10 mouse cellular contexts compared by ENCODE assay signal in the genomic region with DNA sequence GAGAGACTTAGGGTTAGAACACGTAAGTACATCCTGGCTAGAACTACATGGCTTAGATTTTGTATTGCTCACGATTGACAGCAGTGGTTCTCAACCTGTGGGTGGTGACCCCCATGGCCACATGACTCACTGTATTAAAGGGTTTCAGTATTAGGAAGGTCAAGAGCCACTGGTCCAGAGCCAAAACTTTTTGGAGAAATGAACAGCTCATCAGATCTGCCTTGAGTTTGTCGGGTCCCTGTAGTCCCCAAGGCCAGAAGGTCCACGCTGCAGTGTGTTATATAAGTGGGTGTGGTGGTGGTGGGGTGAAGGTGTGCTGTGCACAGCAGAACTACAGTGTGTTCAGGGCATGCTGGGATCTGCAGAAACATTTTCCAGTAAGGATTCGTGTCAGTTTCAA.
DNase-seq lines count a peak whose midpoint lies in the region; ATAC-seq and TF ChIP-seq lines count a peak whose summit lies in the region.
"Had no signal": no experiment of that assay in that cellular context is flagged by ENCODE, and none has a peak within 500 bp of the region (broad histone marks: within the 10 kb centered on the region; RNA-seq: fewer than 3 reads in every experiment).

No protein-coding gene starts in this region.

- no peaks in the 10 kb centered on the region for H3K27me3 ChIP-seq in heart, embryonic 16.5 days (ENCODE audit: control insufficient read depth, insufficient read depth, low read length)
- no peaks in the 10 kb centered on the region for H3K27me3 ChIP-seq in E14TG2a.4 (ENCODE audit: insufficient read depth, low read length)
- H3K27me3 ChIP-seq in embryonic facial prominence, embryonic 14.5 days (replicated peaks; ENCODE audit: control insufficient read depth, insufficient read depth, low read length) = no peaks in the 10 kb centered on the region
- H3K27me3 ChIP-seq: hindbrain, embryonic 12.5 days; neural tube, embryonic 12.5 days had no signal

- in situ Hi-C loops in ES-E14 (cut with MboI; ENCODE audit: low sequenced_read_pairs in 2 of 2, unreplicated experiment in 2 of 2) = no loop called here

- no peak overlapping the region for H3K4me3 ChIP-seq in heart, embryonic 16.5 days (ENCODE audit: low read length)
- H3K4me3 ChIP-seq in E14TG2a.4 (replicated peaks; ENCODE audit: low read length) (peak overlapping the region; percentile 53), ES-E14 (ENCODE audit: insufficient read depth in 1 of 2, low read depth in 1 of 2, low read length in 2 of 2, poor library complexity in 1 of 2, severe bottlenecking in 1 of 2) (0 out of 4 replicates have a peak overlapping the region, but pooled peaks of 1 of the 2 experiments have one; percentile 4)
- H3K4me3 ChIP-seq in embryonic facial prominence, embryonic 14.5 days (ENCODE audit: low read depth, low read length) = no peak overlapping the region
- H3K4me3 ChIP-seq: hindbrain, embryonic 12.5 days; neural tube, embryonic 12.5 days had no signal

- H3K9me3 ChIP-seq in heart, embryonic 16.5 days (replicated peaks; ENCODE audit: control insufficient read depth, low read length) = 0 out of 2 replicates have a peak, but pooled peaks cover 3% of the 10 kb centered on the region
- H3K9me3 ChIP-seq in E14TG2a.4 (ENCODE audit: low read length) = peaks cover 48% of the 10 kb centered on the region
- no peaks in the 10 kb centered on the region for H3K9me3 ChIP-seq in ES-E14 (ENCODE audit: control insufficient read depth, insufficient read depth, low read depth, low read length)
- H3K9me3 ChIP-seq in embryonic facial prominence, embryonic 14.5 days (ENCODE audit: control insufficient read depth, low read length) = no peaks in the 10 kb centered on the region
- H3K9me3 ChIP-seq: hindbrain, embryonic 12.5 days; neural tube, embryonic 12.5 days had no signal

- H3K9ac ChIP-seq in heart, embryonic 16.5 days (ENCODE audit: low read length) = no peak overlapping the region
- peak overlapping the region; percentile 67; the same call in 1 of the 2 replicates for H3K9ac ChIP-seq in ES-E14 (ENCODE audit: insufficient read depth, low read depth, low read length, poor library complexity, severe bottlenecking)
- H3K9ac ChIP-seq in embryonic facial prominence, embryonic 14.5 days (ENCODE audit: low read depth, low read length) = no peak overlapping the region
- H3K9ac ChIP-seq: forebrain, postnatal 0 days; hindbrain, embryonic 12.5 days; neural tube, embryonic 12.5 days had no signal

- H3K4me1 ChIP-seq in heart, embryonic 16.5 days (ENCODE audit: control insufficient read depth, insufficient read depth, low read length) = peaks cover 23% of the 10 kb centered on the region
- H3K4me1 ChIP-seq in E14TG2a.4 (replicated peaks; ENCODE audit: low read depth, low read length) (peaks cover 66% of the 10 kb centered on the region), ES-E14 (ENCODE audit: control insufficient read depth in 2 of 2, insufficient read depth in 2 of 2, low read length in 2 of 2, poor library complexity in 1 of 2) (peaks cover 1 to 21% of the 10 kb centered on the region in 2 experiments)
- H3K4me1 ChIP-seq in embryonic facial prominence, embryonic 14.5 days (ENCODE audit: control insufficient read depth, insufficient read depth, low read length) = peaks cover 31% of the 10 kb centered on the region
- H3K4me1 ChIP-seq: neural tube, embryonic 12.5 days had no signal

- no peak for DNase-seq in heart, adult 18-20 months
- DNase-seq in ES-E14 (ENCODE audit: low read depth, low spot score) = no peak
- DNase-seq in embryonic facial prominence, embryonic 14.5 days (ENCODE audit: low spot score) = no peak
- DNase-seq in yolk sac, embryonic 10.5 days (ENCODE audit: low spot score) = no peak
- DNase-seq in left cerebral cortex, adult 11 months (ENCODE audit: low spot score) = no peak
- DNase-seq: forebrain, postnatal 0 days had no signal

- 83% methylated on average over 5 of the region's 5 CpGs for WGBS in heart, embryonic 16.5 days
- WGBS in embryonic facial prominence, embryonic 14.5 days = 71% methylated on average over 5 of the region's 5 CpGs

- H3K4me2 ChIP-seq in heart, embryonic 16.5 days (ENCODE audit: low read depth, low read length) = no peak overlapping the region
- no peak overlapping the region for H3K4me2 ChIP-seq in embryonic facial prominence, embryonic 14.5 days (ENCODE audit: low read depth, low read length)
- H3K4me2 ChIP-seq: hindbrain, embryonic 12.5 days; neural tube, embryonic 12.5 days had no signal

- no peak for TF ChIP-seq CTCF in E14TG2a.4 (conservative IDR thresholded peaks at IDR 0.05; ENCODE audit: low read length)

- peak overlapping the region; percentile 60 for H3K27ac ChIP-seq in heart, embryonic 16.5 days (ENCODE audit: low read length)
- peak overlapping the region; percentile 97 for H3K27ac ChIP-seq in ES-E14 (ENCODE audit: insufficient read depth, low read depth, low read length, poor library complexity, severe bottlenecking)
- peak overlapping the region; percentile 77; the same call in 1 of the 2 replicates for H3K27ac ChIP-seq in embryonic facial prominence, embryonic 14.5 days (replicated peaks; ENCODE audit: low read depth, low read length)
- H3K27ac ChIP-seq: hindbrain, embryonic 12.5 days; neural tube, embryonic 12.5 days had no signal

- no peak for ATAC-seq in heart, embryonic 16.5 days (replicated peaks; ENCODE audit: extremely low read depth, insufficient read depth, low FRiP score)
- ATAC-seq in embryonic facial prominence, embryonic 14.5 days (ENCODE audit: low read depth) = no peak

- no peaks in the 10 kb centered on the region for H3K36me3 ChIP-seq in heart, embryonic 16.5 days (ENCODE audit: control insufficient read depth, insufficient read depth)
- H3K36me3 ChIP-seq in E14TG2a.4 (ENCODE audit: insufficient read depth, low read length) = peaks cover 32% of the 10 kb centered on the region
- no peaks in the 10 kb centered on the region for H3K36me3 ChIP-seq in ES-E14 (ENCODE audit: control insufficient read depth, insufficient read depth, low read length, poor library complexity, severe bottlenecking)
- no peaks in the 10 kb centered on the region for H3K36me3 ChIP-seq in embryonic facial prominence, embryonic 14.5 days (ENCODE audit: control insufficient read depth, insufficient read depth, low read length)
- H3K36me3 ChIP-seq: hindbrain, embryonic 12.5 days; neural tube, embryonic 12.5 days had no signal

TF ChIP-seq in ES-E14, 5 proteins besides CTCF, POLR2A, EP300 and RAD21:
- TF ChIP-seq CHD2 (IDR thresholded peaks at IDR 0.05; ENCODE audit: low read depth, low read length) = peak; percentile 80
- no peak for TF ChIP-seq ZC3H11A (IDR thresholded peaks at IDR 0.05; ENCODE audit: borderline replicate concordance, low read depth, low read length)
- TF ChIP-seq HCFC1 (IDR thresholded peaks at IDR 0.05; ENCODE audit: borderline replicate concordance, insufficient read depth, low read length) = no peak
- TF ChIP-seq MAFK (IDR thresholded peaks at IDR 0.05; ENCODE audit: insufficient read depth, low read depth, low read length) = no peak
